Comparison of ENCODE assay signal across 15 mouse cellular contexts in the genomic region with DNA sequence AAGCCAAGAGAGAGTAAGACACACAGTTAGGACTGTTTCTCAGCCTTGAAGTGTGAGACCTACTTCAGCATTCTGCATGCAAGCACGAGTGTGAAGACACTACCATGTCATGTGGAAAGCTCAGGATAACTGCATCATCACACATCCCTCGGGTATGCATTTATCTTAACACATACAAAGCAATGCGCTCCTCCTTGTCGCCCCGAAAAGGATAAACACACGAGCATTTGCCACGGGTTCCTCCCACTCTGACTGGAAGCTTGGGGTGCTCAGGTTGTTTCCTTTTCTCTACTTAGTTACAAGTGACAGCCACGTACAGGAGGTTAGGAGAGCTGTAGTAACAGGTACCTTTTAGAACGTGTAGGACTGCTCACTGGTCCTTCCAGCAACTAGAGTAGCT.
DNase-seq lines count a peak whose midpoint lies in the region; ATAC-seq and TF ChIP-seq lines count a peak whose summit lies in the region.
"Had no signal": no experiment of that assay in that cellular context is flagged by ENCODE, and none has a peak within 500 bp of the region (broad histone marks: within the 10 kb centered on the region; RNA-seq: fewer than 3 reads in every experiment).

No protein-coding gene starts in this region.

- no peaks in the 10 kb centered on the region for H3K9me3 ChIP-seq in heart, embryonic 13.5 days
- no peaks in the 10 kb centered on the region for H3K9me3 ChIP-seq in midbrain, embryonic 11.5 days (ENCODE audit: control insufficient read depth, low read length)
- no peaks in the 10 kb centered on the region for H3K9me3 ChIP-seq in midbrain, embryonic 10.5 days (replicated peaks)
- H3K9me3 ChIP-seq in hindbrain, embryonic 16.5 days (ENCODE audit: control insufficient read depth, low read length): no peaks in the 10 kb centered on the region
- H3K9me3 ChIP-seq: G1E; kidney, embryonic 15.5 days; limb, embryonic 15.5 days had no signal

- ATAC-seq in heart, embryonic 13.5 days (ENCODE audit: extremely low read depth, insufficient number of reproducible peaks, low FRiP score, low TSS enrichment): no peak
- 0 out of 2 replicates have a peak, but pooled peaks have one; percentile 11 for ATAC-seq in midbrain, embryonic 11.5 days (ENCODE audit: low FRiP score)
- ATAC-seq in hindbrain, embryonic 16.5 days: peak; percentile 10; the same call in 1 of the 2 replicates
- ATAC-seq: CD4-positive, CD25-positive, alpha-beta regulatory T cell, adult 4 months; liver, postnatal 0 days had no signal

- H3K4me2 ChIP-seq in heart, embryonic 13.5 days: peak overlapping the region; percentile 35
- no peak overlapping the region for H3K4me2 ChIP-seq in midbrain, embryonic 11.5 days
- no peak overlapping the region for H3K4me2 ChIP-seq in hindbrain, embryonic 16.5 days (ENCODE audit: low read length)
- H3K4me2 ChIP-seq: kidney, embryonic 15.5 days; limb, embryonic 15.5 days had no signal

- WGBS in cerebellum, adult 2 months: 59% methylated on average over 9 of the region's 9 CpGs
- WGBS in heart, embryonic 13.5 days: 44% methylated on average over 9 of the region's 9 CpGs
- WGBS in midbrain, embryonic 11.5 days: 79% methylated on average over 9 of the region's 9 CpGs
- 82% methylated on average over 9 of the region's 9 CpGs for WGBS in midbrain, embryonic 10.5 days
- 57% methylated on average over 9 of the region's 9 CpGs for WGBS in hindbrain, embryonic 16.5 days

- peak in 1 of 2 experiments; percentile 40 for DNase-seq in cerebellum, adult 2 months
- no peak for DNase-seq in cerebellum, adult 11 months
- DNase-seq in heart, postnatal 36 days: no peak
- no peak for DNase-seq in midbrain, embryonic 11.5 days (ENCODE audit: low spot score, missing footprints)
- DNase-seq in midbrain, embryonic 10.5 days (ENCODE audit: low spot score): no peak
- DNase-seq in right cerebral cortex, adult 2 months (ENCODE audit: low spot score in 2 of 2): no peak
- DNase-seq: layer of hippocampus, postnatal 36 days; liver, postnatal 0 days; lung, postnatal 14 days had no signal

- H3K27me3 ChIP-seq in cerebellum, adult 2 months (ENCODE audit: control insufficient read depth, insufficient read depth, low read length): no peaks in the 10 kb centered on the region
- no peaks in the 10 kb centered on the region for H3K27me3 ChIP-seq in heart, embryonic 13.5 days (replicated peaks)
- H3K27me3 ChIP-seq in midbrain, embryonic 11.5 days (ENCODE audit: control insufficient read depth, insufficient read depth, low read length): no peaks in the 10 kb centered on the region
- H3K27me3 ChIP-seq in midbrain, embryonic 10.5 days (ENCODE audit: low read depth, poor library complexity, severe bottlenecking): no peaks in the 10 kb centered on the region
- H3K27me3 ChIP-seq in hindbrain, embryonic 16.5 days (replicated peaks; ENCODE audit: control insufficient read depth, insufficient read depth, low read length): no peaks in the 10 kb centered on the region
- H3K27me3 ChIP-seq: kidney, embryonic 15.5 days; limb, embryonic 15.5 days had no signal

- intact Hi-C loops in heart, postnatal 36 days (cut with DNase I): no loop called here

- H3K9ac ChIP-seq in heart, embryonic 13.5 days: no peak overlapping the region
- H3K9ac ChIP-seq in midbrain, embryonic 11.5 days (ENCODE audit: low read length): no peak overlapping the region
- no peak overlapping the region for H3K9ac ChIP-seq in hindbrain, embryonic 16.5 days (ENCODE audit: low read depth, low read length)
- H3K9ac ChIP-seq: kidney, embryonic 15.5 days; limb, embryonic 15.5 days; liver, postnatal 0 days had no signal

- no peaks in the 10 kb centered on the region for H3K36me3 ChIP-seq in heart, embryonic 13.5 days
- no peaks in the 10 kb centered on the region for H3K36me3 ChIP-seq in midbrain, embryonic 11.5 days (ENCODE audit: control insufficient read depth, insufficient read depth, low read length)
- peaks cover 18% of the 10 kb centered on the region for H3K36me3 ChIP-seq in midbrain, embryonic 10.5 days
- no peaks in the 10 kb centered on the region for H3K36me3 ChIP-seq in hindbrain, embryonic 16.5 days (ENCODE audit: control insufficient read depth, insufficient read depth, low read length)
- H3K36me3 ChIP-seq: kidney, embryonic 15.5 days; limb, embryonic 15.5 days had no signal

- H3K4me1 ChIP-seq in cerebellum, adult 2 months (ENCODE audit: control insufficient read depth, insufficient read depth, low read length): peaks cover 15% of the 10 kb centered on the region
- H3K4me1 ChIP-seq in heart, embryonic 13.5 days: peaks cover 82% of the 10 kb centered on the region
- H3K4me1 ChIP-seq in midbrain, embryonic 11.5 days (ENCODE audit: control insufficient read depth, insufficient read depth, low read length): peaks cover 21% of the 10 kb centered on the region
- H3K4me1 ChIP-seq in midbrain, embryonic 10.5 days: peaks cover 57% of the 10 kb centered on the region
- H3K4me1 ChIP-seq in hindbrain, embryonic 16.5 days (ENCODE audit: control insufficient read depth, insufficient read depth, low read depth, low read length): peaks cover 22% of the 10 kb centered on the region

- H3K4me3 ChIP-seq in cerebellum, adult 2 months (replicated peaks; ENCODE audit: insufficient read depth, low read depth, low read length): peak overlapping the region; percentile 13
- H3K4me3 ChIP-seq in heart, embryonic 13.5 days: no peak overlapping the region
- no peak overlapping the region for H3K4me3 ChIP-seq in midbrain, embryonic 11.5 days (ENCODE audit: low read depth, low read length)
- H3K4me3 ChIP-seq in midbrain, embryonic 10.5 days: no peak overlapping the region
- no peak overlapping the region for H3K4me3 ChIP-seq in hindbrain, embryonic 16.5 days (ENCODE audit: low read length)
- H3K4me3 ChIP-seq: kidney, embryonic 15.5 days; limb, embryonic 15.5 days had no signal

- no peak for TF ChIP-seq CTCF in cerebellum, adult 2 months (IDR thresholded peaks at IDR 0.05; ENCODE audit: borderline replicate concordance, insufficient read depth, low read depth, low read length)

- TF ChIP-seq POLR2A in cerebellum, adult 2 months (IDR thresholded peaks at IDR 0.05; ENCODE audit: borderline replicate concordance, insufficient read depth, low read length): no peak

- H3K27ac ChIP-seq in cerebellum, adult 2 months (ENCODE audit: insufficient read depth, low read length): peak overlapping the region; percentile 57
- no peak overlapping the region for H3K27ac ChIP-seq in heart, embryonic 13.5 days (replicated peaks)
- H3K27ac ChIP-seq in midbrain, embryonic 11.5 days (ENCODE audit: low read depth, low read length): no peak overlapping the region
- no peak overlapping the region for H3K27ac ChIP-seq in midbrain, embryonic 10.5 days (replicated peaks)
- no peak overlapping the region for H3K27ac ChIP-seq in hindbrain, embryonic 16.5 days (ENCODE audit: low read depth, low read length)
- H3K27ac ChIP-seq: kidney, embryonic 15.5 days; limb, embryonic 15.5 days had no signal
